Mouse (Mus musculus): ENCODE measurements around the gene Aak1. TPM values are rescaled to one million over a fixed set of nuclear protein-coding genes. Genes with fewer than 3 reads are reported as not detected.

Gene Aak1
- polyA plus RNA-seq, 1 experiment from 2014 or later: 5.6 TPM

DNA sequence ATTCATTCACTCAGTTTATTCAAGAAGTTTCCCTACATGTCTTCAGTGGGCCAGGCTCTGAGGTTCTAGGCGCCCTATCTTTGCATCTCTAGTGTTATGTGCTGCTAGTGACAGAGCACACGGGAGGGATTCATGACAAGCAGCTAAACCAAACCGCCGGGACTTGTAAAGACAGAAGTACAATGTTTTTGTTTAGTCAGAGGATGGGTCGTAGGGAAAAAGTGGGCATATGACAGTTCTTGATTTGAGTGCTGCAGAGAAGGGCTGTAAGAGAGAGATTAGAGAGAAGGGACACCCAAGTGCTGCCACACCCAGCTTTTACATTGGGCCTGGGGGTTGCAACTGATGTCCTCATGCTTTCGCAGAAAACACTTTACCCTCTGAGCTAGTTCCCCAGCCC lies 35.4 kb downstream of the Aak1 start:
- ATAC-seq (ENCODE audit: low FRiP score, low TSS enrichment) (no peak), DNase-seq (ENCODE audit: low spot score) (no peak)
- Histone ChIP-seq H3K4me3 (ENCODE audit: low read depth, low read length) (no peak overlapping the region), H3K27me3 (ENCODE audit: control insufficient read depth, insufficient read depth, low read length) (no peaks in the 10 kb centered on the region), H3K9me3 (ENCODE audit: control insufficient read depth, low read length) (no peaks in the 10 kb centered on the region), H3K27ac (replicated peaks) (no peak overlapping the region), H3K36me3 (ENCODE audit: control insufficient read depth, insufficient read depth, low read length) (no peaks in the 10 kb centered on the region), H3K9ac (ENCODE audit: low read length) (no peak overlapping the region), H3K4me2 (replicated peaks; ENCODE audit: low read depth) (no peak overlapping the region), H3K4me1 (replicated peaks; ENCODE audit: control insufficient read depth, insufficient read depth) (no peaks in the 10 kb centered on the region)
- no peak for TF ChIP-seq EP300 (optimal IDR thresholded peaks at IDR 0.05)
- no peak for TF ChIP-seq CTCF (IDR thresholded peaks at IDR 0.05; ENCODE audit: low read depth)
- 78% methylated on average over 6 of the region's 6 CpGs for WGBS

DNA sequence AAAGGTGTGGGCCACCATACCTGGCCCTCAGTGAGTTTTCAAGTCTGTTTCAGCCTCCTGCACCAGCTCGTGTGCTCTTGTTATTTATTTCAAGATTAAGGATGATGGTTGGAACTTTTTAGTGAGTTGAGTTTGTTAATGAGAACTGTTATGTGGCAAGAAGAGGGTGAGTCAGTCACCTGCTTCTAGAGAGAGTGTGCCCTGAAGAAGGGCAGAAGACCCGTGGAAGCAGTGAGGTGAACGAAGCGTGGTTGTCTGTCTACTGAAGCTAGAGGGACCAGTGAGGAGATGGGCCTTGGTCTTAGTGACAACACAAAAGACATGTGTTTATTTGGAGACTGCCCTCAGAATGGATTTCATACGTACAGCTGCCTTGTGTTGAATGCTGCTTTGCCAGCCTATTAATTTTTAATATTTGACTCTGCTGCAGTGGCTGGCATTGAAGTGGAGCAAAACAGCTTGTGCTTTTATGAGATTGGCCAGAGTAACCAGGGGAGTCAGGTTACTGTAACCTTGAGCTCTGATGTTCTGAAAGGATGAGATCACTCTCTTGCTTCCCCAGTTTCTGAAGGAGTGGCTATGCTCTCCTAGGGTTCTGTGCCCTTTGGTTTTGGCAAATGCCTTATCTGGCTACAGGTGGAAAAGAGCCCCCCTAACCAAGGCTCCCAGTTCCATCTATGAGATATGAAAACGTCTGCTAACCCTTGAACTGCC lies 36.7 kb downstream of the Aak1 start:
- H3K27ac ChIP-seq (replicated peaks): no peak overlapping the region

DNA sequence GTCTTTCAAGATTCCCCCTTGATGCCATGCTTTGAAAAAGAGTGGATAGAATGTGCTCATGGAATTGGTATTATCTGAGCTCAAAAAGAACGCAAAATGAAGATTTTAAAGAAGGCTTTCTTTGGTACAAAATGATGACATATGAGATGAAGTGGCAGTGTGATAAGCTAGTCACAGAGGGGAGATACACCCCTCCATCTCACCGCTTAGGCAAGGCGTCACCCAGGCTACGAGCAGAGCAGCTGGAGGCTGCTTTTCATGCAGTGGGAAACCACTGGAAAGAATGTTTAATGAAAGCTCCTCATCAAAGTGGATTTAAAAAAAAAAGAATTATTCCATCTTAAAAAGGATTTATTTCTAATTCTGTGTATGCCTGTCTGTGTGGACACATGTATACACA lies 37.5 kb downstream of the Aak1 start:
- no peak for DNase-seq (ENCODE audit: low spot score)
- no peak overlapping the region for H3K27ac ChIP-seq (replicated peaks)
- TF ChIP-seq CTCF (IDR thresholded peaks at IDR 0.05; ENCODE audit: low read depth) (no peak), EP300 (optimal IDR thresholded peaks at IDR 0.05) (no peak)
- 82% methylated on average over 4 of the region's 4 CpGs for WGBS
- no peaks in the 10 kb centered on the region for H3K4me1 ChIP-seq (replicated peaks; ENCODE audit: control insufficient read depth, insufficient read depth)
- H3K4me3 ChIP-seq (ENCODE audit: low read depth, low read length): no peak overlapping the region
- no peak for ATAC-seq (ENCODE audit: low FRiP score, low TSS enrichment)
- no peak overlapping the region for H3K9ac ChIP-seq (ENCODE audit: low read length)
- H3K27me3 ChIP-seq (ENCODE audit: control insufficient read depth, insufficient read depth, low read length): no peaks in the 10 kb centered on the region
- no peaks in the 10 kb centered on the region for H3K36me3 ChIP-seq (ENCODE audit: control insufficient read depth, insufficient read depth, low read length)
- H3K9me3 ChIP-seq (ENCODE audit: control insufficient read depth, low read length): no peaks in the 10 kb centered on the region
- no peak overlapping the region for H3K4me2 ChIP-seq (replicated peaks; ENCODE audit: low read depth)

More for the DNA sequence above, 36.7 kb downstream of the Aak1 start:
- DNase-seq (ENCODE audit: low spot score) (no peak), ATAC-seq (ENCODE audit: low FRiP score, low TSS enrichment) (peak; percentile 49; the same call in 1 of the 2 replicates)
- no peak overlapping the region for H3K4me2 ChIP-seq (replicated peaks; ENCODE audit: low read depth)
- no peak overlapping the region for H3K9ac ChIP-seq (ENCODE audit: low read length)
- H3K4me1 ChIP-seq (replicated peaks; ENCODE audit: control insufficient read depth, insufficient read depth): no peaks in the 10 kb centered on the region
- TF ChIP-seq EP300 (optimal IDR thresholded peaks at IDR 0.05): no peak
- no peak for TF ChIP-seq CTCF (IDR thresholded peaks at IDR 0.05; ENCODE audit: low read depth)
- WGBS: 54% methylated on average over 6 of the region's 6 CpGs
- H3K4me3 ChIP-seq (ENCODE audit: low read depth, low read length): no peak overlapping the region
- no peaks in the 10 kb centered on the region for H3K9me3 ChIP-seq (ENCODE audit: control insufficient read depth, low read length)
- no peaks in the 10 kb centered on the region for H3K27me3 ChIP-seq (ENCODE audit: control insufficient read depth, insufficient read depth, low read length)
- H3K36me3 ChIP-seq (ENCODE audit: control insufficient read depth, insufficient read depth, low read length): no peaks in the 10 kb centered on the region

DNA sequence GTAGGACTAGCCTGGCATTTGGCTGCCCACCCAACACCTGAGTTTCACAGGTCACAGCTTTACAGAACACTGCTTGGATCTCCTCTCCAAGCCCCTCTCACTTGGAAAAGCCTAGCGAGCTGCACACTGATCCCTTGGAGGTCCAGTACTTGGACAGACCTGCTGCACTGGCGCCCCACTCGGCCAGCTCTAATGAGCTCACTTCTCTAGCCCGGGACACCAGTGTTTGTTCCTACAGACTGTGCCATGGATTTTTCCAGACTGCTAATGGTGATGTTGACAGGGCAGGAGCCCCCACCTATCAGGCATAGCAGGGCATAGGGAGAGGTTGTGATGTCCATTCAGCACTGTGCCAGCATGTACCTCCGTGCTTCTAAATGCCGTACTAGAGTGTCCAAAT lies 48.2 kb downstream of the Aak1 start:
- no peaks in the 10 kb centered on the region for H3K9me3 ChIP-seq (ENCODE audit: control insufficient read depth, low read length)
- no peak overlapping the region for H3K4me3 ChIP-seq (ENCODE audit: low read depth, low read length)
- H3K27me3 ChIP-seq (ENCODE audit: control insufficient read depth, insufficient read depth, low read length): no peaks in the 10 kb centered on the region
- ATAC-seq (ENCODE audit: low FRiP score, low TSS enrichment): 0 out of 2 replicates have a peak, but pooled peaks have one; percentile 24
- no peaks in the 10 kb centered on the region for H3K4me1 ChIP-seq (replicated peaks; ENCODE audit: control insufficient read depth, insufficient read depth)
- WGBS: 89% methylated on average over 6 of the region's 6 CpGs
- H3K27ac ChIP-seq (replicated peaks): no peak overlapping the region
- no peak overlapping the region for H3K4me2 ChIP-seq (replicated peaks; ENCODE audit: low read depth)
- TF ChIP-seq EP300 (optimal IDR thresholded peaks at IDR 0.05): no peak
- no peak for TF ChIP-seq CTCF (IDR thresholded peaks at IDR 0.05; ENCODE audit: low read depth)
- no peak overlapping the region for H3K9ac ChIP-seq (ENCODE audit: low read length)
- no peak for DNase-seq (ENCODE audit: low spot score)
- H3K36me3 ChIP-seq (ENCODE audit: control insufficient read depth, insufficient read depth, low read length): no peaks in the 10 kb centered on the region

DNA sequence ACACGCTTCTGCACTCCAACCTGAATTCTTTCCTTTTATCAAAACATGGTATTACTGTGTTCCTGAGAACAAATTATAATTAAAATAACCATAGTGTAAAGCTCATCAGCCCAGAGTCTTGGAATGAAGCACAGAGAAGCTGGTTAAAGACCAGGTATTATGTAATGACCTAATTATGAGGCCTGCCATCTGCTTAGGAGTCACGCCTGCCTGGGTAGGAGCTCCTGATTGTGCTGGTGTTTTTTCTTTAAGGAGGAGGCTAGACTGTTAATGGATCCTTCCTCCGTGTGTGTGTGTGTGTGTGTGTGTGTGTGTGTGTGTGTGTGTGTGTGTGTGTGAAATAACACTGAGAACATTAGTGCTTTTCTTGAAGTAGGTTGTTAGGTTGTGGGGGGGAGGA lies 49.7 kb downstream of the Aak1 start:
- H3K27me3 ChIP-seq (ENCODE audit: control insufficient read depth, insufficient read depth, low read length): no peaks in the 10 kb centered on the region
- no peaks in the 10 kb centered on the region for H3K36me3 ChIP-seq (ENCODE audit: control insufficient read depth, insufficient read depth, low read length)
- H3K4me2 ChIP-seq (replicated peaks; ENCODE audit: low read depth): no peak overlapping the region
- DNase-seq (ENCODE audit: low spot score) (no peak), ATAC-seq (ENCODE audit: low FRiP score, low TSS enrichment) (no peak)
- no peaks in the 10 kb centered on the region for H3K4me1 ChIP-seq (replicated peaks; ENCODE audit: control insufficient read depth, insufficient read depth)
- no peak overlapping the region for H3K4me3 ChIP-seq (ENCODE audit: low read depth, low read length)
- H3K9ac ChIP-seq (ENCODE audit: low read length): no peak overlapping the region
- no peak overlapping the region for H3K27ac ChIP-seq (replicated peaks)
- no peaks in the 10 kb centered on the region for H3K9me3 ChIP-seq (ENCODE audit: control insufficient read depth, low read length)
- WGBS: 57% methylated on average over 3 of the region's 3 CpGs
- TF ChIP-seq EP300 (optimal IDR thresholded peaks at IDR 0.05): no peak
- no peak for TF ChIP-seq CTCF (IDR thresholded peaks at IDR 0.05; ENCODE audit: low read depth)

DNA sequence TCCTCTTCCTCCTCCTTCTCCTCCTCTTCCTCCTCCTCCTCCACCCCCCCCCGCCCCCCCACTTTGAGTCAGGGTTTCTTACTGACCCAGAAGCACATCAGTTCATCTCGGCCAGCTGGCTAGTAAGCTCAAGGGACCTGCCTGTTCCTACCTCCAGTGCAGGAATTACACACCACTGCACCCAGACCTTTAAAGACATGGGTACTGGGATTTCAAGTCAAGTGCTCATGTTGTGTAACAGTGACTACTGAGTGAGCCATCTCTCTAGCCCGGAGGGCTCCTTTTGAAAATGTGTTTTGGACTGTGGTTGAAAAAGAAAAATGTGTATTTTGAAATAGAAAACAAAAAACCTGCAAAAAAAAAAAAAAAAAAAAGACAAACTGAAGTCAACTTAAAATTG lies 50.6 kb downstream of the Aak1 start:
- TF ChIP-seq CTCF (IDR thresholded peaks at IDR 0.05; ENCODE audit: low read depth): no peak
- no peak for TF ChIP-seq EP300 (optimal IDR thresholded peaks at IDR 0.05)
- 85% methylated on average over 2 of the region's 3 CpGs for WGBS
- H3K27me3 ChIP-seq (ENCODE audit: control insufficient read depth, insufficient read depth, low read length): no peaks in the 10 kb centered on the region
- no peak overlapping the region for H3K4me3 ChIP-seq (ENCODE audit: low read depth, low read length)
- no peak overlapping the region for H3K27ac ChIP-seq (replicated peaks)
- no peak overlapping the region for H3K9ac ChIP-seq (ENCODE audit: low read length)
- ATAC-seq (ENCODE audit: low FRiP score, low TSS enrichment): no peak
- no peak overlapping the region for H3K4me2 ChIP-seq (replicated peaks; ENCODE audit: low read depth)
- H3K9me3 ChIP-seq (ENCODE audit: control insufficient read depth, low read length): no peaks in the 10 kb centered on the region
- H3K4me1 ChIP-seq (replicated peaks; ENCODE audit: control insufficient read depth, insufficient read depth): no peaks in the 10 kb centered on the region
- H3K36me3 ChIP-seq (ENCODE audit: control insufficient read depth, insufficient read depth, low read length): no peaks in the 10 kb centered on the region
- no peak for DNase-seq (ENCODE audit: low spot score)

Measured in stomach, postnatal 0 days (tissue).